Mouse (Mus musculus) G1E (cell line): ENCODE data around the gene Asah2.

ENCODE experiments used
- CTCF ChIP-seq: IDR thresholded peaks from 2 replicates; pipeline ENCODE4 v1.5.1; 2012; ENCODE audit warnings: low read depth, low read length, inconsistent platforms, mixed read lengths
- GATA1 ChIP-seq: IDR thresholded peaks from 2 replicates; pipeline ENCODE4 v1.6.1; 2012; ENCODE audit warnings: borderline replicate concordance, low read length, inconsistent platforms, mixed read lengths

GRCm38 (mm10) chr19:31991057-31991456 is 117.0 kb downstream of the Asah2 start:
- TF ChIP-seq CTCF (no peak), GATA1 (no peak)
